Mouse (Mus musculus) liver, adult 2 months (tissue): Measurements from ENCODE around the gene Rmdn3.

Source experiments
- CTCF ChIP-seq: fragments of 200-500 bp; IDR thresholded peaks from 2 replicates; pipeline ENCODE4 v1.5.1; 2011; ENCODE audit warnings: low read depth, low read length, control low read depth
- POLR2A ChIP-seq: fragments of 200-500 bp; IDR thresholded peaks from 2 replicates; pipeline ENCODE4 v1.6.1; 2011; ENCODE audit warnings: low read length, control low read depth; ENCODE audit not compliant: insufficient read depth; ENCODE audit errors: extremely low read depth

- TF ChIP-seq POLR2A (no peak), CTCF (no peak)
Observed at GRCm38 (mm10) chr2:119147160-119147678, 9.6 kb downstream of the Rmdn3 start.
